Mouse (Mus musculus): ENCODE data around the gene Dhx8. TPM values are rescaled to one million over a fixed set of nuclear protein-coding genes. Genes with fewer than 3 reads are reported as not detected.

Gene Dhx8
- polyA plus RNA-seq, 1 experiment from 2014 or later: 19.5 TPM

- WGBS: 10% methylated on average over 5 of the region's 5 CpGs
- Histone ChIP-seq H3K4me3 (ENCODE audit: low read length) (no peak overlapping the region), H3K4me1 (ENCODE audit: control insufficient read depth, insufficient read depth, low read length) (0 out of 2 replicates have a peak, but pooled peaks cover 3% of the 10 kb centered on the region), H3K4me2 (ENCODE audit: low read depth, low read length) (no peak overlapping the region), H3K27me3 (ENCODE audit: control insufficient read depth, insufficient read depth, low read length) (no peaks in the 10 kb centered on the region), H3K27ac (ENCODE audit: low read length) (no peak overlapping the region), H3K9ac (ENCODE audit: low read length) (no peak overlapping the region), H3K36me3 (ENCODE audit: control insufficient read depth, insufficient read depth) (no peaks in the 10 kb centered on the region), H3K9me3 (replicated peaks; ENCODE audit: control insufficient read depth, low read length) (peaks cover 3% of the 10 kb centered on the region; the same call in 1 of the 2 replicates)
- no peak for ATAC-seq (replicated peaks; ENCODE audit: extremely low read depth, insufficient read depth, low FRiP score)
These were observed 68.7 kb downstream of the Dhx8 start for GRCm38 (mm10) chr11:101801386-101801785.

- H3K36me3 ChIP-seq (ENCODE audit: control insufficient read depth, insufficient read depth): no peaks in the 10 kb centered on the region
- WGBS: 79% methylated on average over 8 of the region's 8 CpGs
- no peak overlapping the region for H3K4me2 ChIP-seq (ENCODE audit: low read depth, low read length)
- H3K9ac ChIP-seq (ENCODE audit: low read length): no peak overlapping the region
- peaks cover 3% of the 10 kb centered on the region; the same call in 1 of the 2 replicates for H3K9me3 ChIP-seq (replicated peaks; ENCODE audit: control insufficient read depth, low read length)
- 0 out of 2 replicates have a peak, but pooled peaks cover 3% of the 10 kb centered on the region for H3K4me1 ChIP-seq (ENCODE audit: control insufficient read depth, insufficient read depth, low read length)
- no peak overlapping the region for H3K27ac ChIP-seq (ENCODE audit: low read length)
- no peak for ATAC-seq (replicated peaks; ENCODE audit: extremely low read depth, insufficient read depth, low FRiP score)
- H3K27me3 ChIP-seq (ENCODE audit: control insufficient read depth, insufficient read depth, low read length): peaks cover 6% of the 10 kb centered on the region; the same call in 1 of the 2 replicates
- no peak overlapping the region for H3K4me3 ChIP-seq (ENCODE audit: low read length)
These were observed 72.5 kb downstream of the Dhx8 start for GRCm38 (mm10) chr11:101805113-101805704.

- Histone ChIP-seq H3K9ac (ENCODE audit: low read length) (no peak overlapping the region), H3K36me3 (ENCODE audit: control insufficient read depth, insufficient read depth) (no peaks in the 10 kb centered on the region), H3K27ac (ENCODE audit: low read length) (no peak overlapping the region), H3K27me3 (ENCODE audit: control insufficient read depth, insufficient read depth, low read length) (peaks cover 8% of the 10 kb centered on the region; the same call in 1 of the 2 replicates), H3K4me3 (ENCODE audit: low read length) (no peak overlapping the region), H3K4me1 (ENCODE audit: control insufficient read depth, insufficient read depth, low read length) (no peaks in the 10 kb centered on the region), H3K4me2 (ENCODE audit: low read depth, low read length) (no peak overlapping the region), H3K9me3 (replicated peaks; ENCODE audit: control insufficient read depth, low read length) (peaks cover 5% of the 10 kb centered on the region; the same call in 1 of the 2 replicates)
- no peak for ATAC-seq (replicated peaks; ENCODE audit: extremely low read depth, insufficient read depth, low FRiP score)
- WGBS: 64% methylated on average over 12 of the region's 12 CpGs
These were observed 74.0 kb downstream of the Dhx8 start for GRCm38 (mm10) chr11:101806741-101807140.

GRCm38 (mm10) chr11:101807266-101807665 lies 74.5 kb downstream of the Dhx8 start:
- peaks cover 5% of the 10 kb centered on the region; the same call in 1 of the 2 replicates for H3K9me3 ChIP-seq (replicated peaks; ENCODE audit: control insufficient read depth, low read length)
- H3K27ac ChIP-seq (ENCODE audit: low read length): no peak overlapping the region
- peaks cover 8% of the 10 kb centered on the region; the same call in 1 of the 2 replicates for H3K27me3 ChIP-seq (ENCODE audit: control insufficient read depth, insufficient read depth, low read length)
- no peak for ATAC-seq (replicated peaks; ENCODE audit: extremely low read depth, insufficient read depth, low FRiP score)
- H3K4me1 ChIP-seq (ENCODE audit: control insufficient read depth, insufficient read depth, low read length): no peaks in the 10 kb centered on the region
- 81% methylated on average over 10 of the region's 10 CpGs for WGBS
- H3K4me2 ChIP-seq (ENCODE audit: low read depth, low read length): no peak overlapping the region
- no peak overlapping the region for H3K4me3 ChIP-seq (ENCODE audit: low read length)
- H3K9ac ChIP-seq (ENCODE audit: low read length): no peak overlapping the region
- H3K36me3 ChIP-seq (ENCODE audit: control insufficient read depth, insufficient read depth): no peaks in the 10 kb centered on the region

GRCm38 (mm10) chr11:101809060-101809828 lies 76.5 kb downstream of the Dhx8 start:
- Histone ChIP-seq H3K4me1 (ENCODE audit: control insufficient read depth, insufficient read depth, low read length) (no peaks in the 10 kb centered on the region; the same call in 1 of the 2 replicates), H3K27ac (ENCODE audit: low read length) (no peak overlapping the region), H3K9me3 (replicated peaks; ENCODE audit: control insufficient read depth, low read length) (0 out of 2 replicates have a peak, but pooled peaks cover 2% of the 10 kb centered on the region), H3K4me3 (ENCODE audit: low read length) (no peak overlapping the region), H3K27me3 (ENCODE audit: control insufficient read depth, insufficient read depth, low read length) (peaks cover 8% of the 10 kb centered on the region; the same call in 1 of the 2 replicates), H3K9ac (ENCODE audit: low read length) (no peak overlapping the region), H3K4me2 (ENCODE audit: low read depth, low read length) (no peak overlapping the region), H3K36me3 (ENCODE audit: control insufficient read depth, insufficient read depth) (no peaks in the 10 kb centered on the region)
- no peak for ATAC-seq (replicated peaks; ENCODE audit: extremely low read depth, insufficient read depth, low FRiP score)
- 47% methylated on average over 15 of the region's 15 CpGs for WGBS

GRCm38 (mm10) chr11:101813259-101813658 lies 80.5 kb downstream of the Dhx8 start:
- H3K9me3 ChIP-seq (replicated peaks; ENCODE audit: control insufficient read depth, low read length): 0 out of 2 replicates have a peak, but pooled peaks cover 2% of the 10 kb centered on the region
- H3K4me3 ChIP-seq (ENCODE audit: low read length): no peak overlapping the region
- no peak overlapping the region for H3K4me2 ChIP-seq (ENCODE audit: low read depth, low read length)
- ATAC-seq (replicated peaks; ENCODE audit: extremely low read depth, insufficient read depth, low FRiP score): peak; percentile 37; the same call in 1 of the 2 replicates
- peaks cover 3% of the 10 kb centered on the region for H3K4me1 ChIP-seq (ENCODE audit: control insufficient read depth, insufficient read depth, low read length)
- no peak overlapping the region for H3K9ac ChIP-seq (ENCODE audit: low read length)
- H3K27ac ChIP-seq (ENCODE audit: low read length): no peak overlapping the region
- WGBS: 3% methylated on average over 7 of the region's 7 CpGs
- H3K36me3 ChIP-seq (ENCODE audit: control insufficient read depth, insufficient read depth): no peaks in the 10 kb centered on the region
- H3K27me3 ChIP-seq (ENCODE audit: control insufficient read depth, insufficient read depth, low read length): peaks cover 4% of the 10 kb centered on the region; the same call in 1 of the 2 replicates

GRCm38 (mm10) chr11:101814375-101815102 lies 81.8 kb downstream of the Dhx8 start:
- Histone ChIP-seq H3K4me3 (ENCODE audit: low read length) (peak overlapping the region; percentile 25; the same call in 1 of the 2 replicates), H3K9me3 (replicated peaks; ENCODE audit: control insufficient read depth, low read length) (0 out of 2 replicates have a peak, but pooled peaks cover 2% of the 10 kb centered on the region), H3K9ac (ENCODE audit: low read length) (peak overlapping the region; percentile 34; the same call in 1 of the 2 replicates), H3K4me1 (ENCODE audit: control insufficient read depth, insufficient read depth, low read length) (peaks cover 3% of the 10 kb centered on the region), H3K4me2 (ENCODE audit: low read depth, low read length) (peak overlapping the region; percentile 52; the same call in 1 of the 2 replicates), H3K27ac (ENCODE audit: low read length) (no peak overlapping the region), H3K27me3 (ENCODE audit: control insufficient read depth, insufficient read depth, low read length) (peaks cover 4% of the 10 kb centered on the region; the same call in 1 of the 2 replicates), H3K36me3 (ENCODE audit: control insufficient read depth, insufficient read depth) (no peaks in the 10 kb centered on the region)
- peak; percentile 63 for ATAC-seq (replicated peaks; ENCODE audit: extremely low read depth, insufficient read depth, low FRiP score)
- WGBS: 19% methylated on average over 23 of the region's 23 CpGs

- no peak overlapping the region for H3K27ac ChIP-seq (ENCODE audit: low read length)
- 28% methylated on average over 22 of the region's 22 CpGs for WGBS
- H3K4me1 ChIP-seq (ENCODE audit: control insufficient read depth, insufficient read depth, low read length): peaks cover 4% of the 10 kb centered on the region
- ATAC-seq (replicated peaks; ENCODE audit: extremely low read depth, insufficient read depth, low FRiP score): no peak
- peaks cover 5% of the 10 kb centered on the region for H3K9me3 ChIP-seq (replicated peaks; ENCODE audit: control insufficient read depth, low read length)
- no peaks in the 10 kb centered on the region for H3K36me3 ChIP-seq (ENCODE audit: control insufficient read depth, insufficient read depth)
- no peak overlapping the region for H3K4me3 ChIP-seq (ENCODE audit: low read length)
- no peak overlapping the region for H3K9ac ChIP-seq (ENCODE audit: low read length)
- no peaks in the 10 kb centered on the region for H3K27me3 ChIP-seq (ENCODE audit: control insufficient read depth, insufficient read depth, low read length)
- no peak overlapping the region; the same call in 1 of the 2 replicates for H3K4me2 ChIP-seq (ENCODE audit: low read depth, low read length)
These were observed 82.7 kb downstream of the Dhx8 start for GRCm38 (mm10) chr11:101815103-101816085.
